Mouse (Mus musculus): ENCODE measurements around the gene Ift27. TPM values are rescaled to one million over a fixed set of nuclear protein-coding genes. Genes with fewer than 3 reads are reported as not detected.
A peak's percentile ranks its signal among the peaks of the same experiment; 100 is the strongest.

Ift27 gene
- polyA plus RNA-seq, 1 experiment = 56.7 TPM

DNA sequence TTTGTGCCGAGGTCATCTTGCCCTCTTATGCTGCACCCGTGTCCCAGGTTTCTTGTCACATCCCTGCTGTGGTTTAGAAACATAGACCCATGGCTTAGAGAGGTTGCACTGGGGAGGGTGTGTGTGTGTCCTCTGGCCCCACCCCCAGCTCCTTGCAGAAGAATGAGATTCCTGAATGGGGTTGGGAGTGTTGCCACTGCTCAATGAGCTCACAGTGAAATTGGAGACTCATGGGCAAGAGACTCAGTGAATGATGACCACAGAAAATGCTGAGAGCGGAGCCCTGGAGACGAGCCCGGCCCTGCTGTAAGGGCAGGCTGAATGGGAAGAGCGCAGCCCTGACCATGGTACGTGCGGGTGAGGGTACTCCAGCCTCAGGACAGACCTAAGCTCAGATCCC, 33.7 kb downstream of the Ift27 start:
- TF ChIP-seq CTCF (IDR thresholded peaks at IDR 0.05; ENCODE audit: borderline replicate concordance, extremely low read depth, insufficient read depth, insufficient read length) (no peak), POLR2A (IDR thresholded peaks at IDR 0.05; ENCODE audit: borderline replicate concordance, extremely low read depth, insufficient read depth, insufficient read length, poor library complexity, severe bottlenecking) (no peak)

DNA sequence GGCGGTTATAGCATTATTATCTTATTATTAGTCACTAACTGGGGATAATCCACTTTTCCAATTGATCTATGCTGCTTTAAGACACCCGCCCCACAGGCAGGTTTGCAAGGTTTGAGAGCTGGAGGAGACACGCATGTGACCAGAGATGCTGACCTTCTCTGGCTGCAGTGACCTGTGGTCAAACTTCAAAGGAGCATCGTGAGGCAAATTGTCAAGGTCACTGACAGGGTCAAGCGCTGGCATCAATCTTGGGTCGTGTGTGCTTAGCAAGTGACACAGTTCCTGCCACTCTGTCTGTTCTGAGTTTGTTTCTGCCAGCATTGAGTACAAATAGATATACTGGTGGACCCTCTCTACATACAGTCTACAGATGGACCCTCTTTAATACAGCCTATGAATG, 39.3 kb downstream of the Ift27 start:
- TF ChIP-seq CTCF (IDR thresholded peaks at IDR 0.05; ENCODE audit: borderline replicate concordance, extremely low read depth, insufficient read depth, insufficient read length) (no peak), POLR2A (IDR thresholded peaks at IDR 0.05; ENCODE audit: borderline replicate concordance, extremely low read depth, insufficient read depth, insufficient read length, poor library complexity, severe bottlenecking) (no peak)
- no peak for DNase-seq (ENCODE audit: low read depth)

More for the DNA sequence above, 33.7 kb downstream of the Ift27 start:
- DNase-seq (ENCODE audit: low read depth) = no peak

DNA sequence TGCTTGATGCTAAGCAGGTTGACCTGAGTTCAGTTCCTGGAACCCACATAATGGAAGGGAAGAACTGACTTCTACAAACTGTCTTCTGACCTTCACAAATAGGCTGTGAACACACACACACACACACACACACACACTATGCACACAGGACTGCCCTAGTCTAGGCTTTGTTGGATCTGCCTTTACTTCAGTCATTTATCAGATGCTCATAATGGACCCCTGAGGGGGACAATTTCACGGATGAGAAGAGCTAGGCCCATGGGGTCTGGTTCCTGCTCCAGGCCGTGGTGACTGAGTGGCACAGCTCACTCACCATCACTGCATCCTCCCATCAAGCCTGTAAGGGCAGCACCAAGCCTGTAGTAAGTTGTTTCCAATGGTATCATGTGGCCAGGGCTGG, 40.5 kb downstream of the Ift27 start:
- no peak for DNase-seq (ENCODE audit: low read depth)
- TF ChIP-seq POLR2A (IDR thresholded peaks at IDR 0.05; ENCODE audit: borderline replicate concordance, extremely low read depth, insufficient read depth, insufficient read length, poor library complexity, severe bottlenecking) = no peak
- no peak for TF ChIP-seq CTCF (IDR thresholded peaks at IDR 0.05; ENCODE audit: borderline replicate concordance, extremely low read depth, insufficient read depth, insufficient read length)

DNA sequence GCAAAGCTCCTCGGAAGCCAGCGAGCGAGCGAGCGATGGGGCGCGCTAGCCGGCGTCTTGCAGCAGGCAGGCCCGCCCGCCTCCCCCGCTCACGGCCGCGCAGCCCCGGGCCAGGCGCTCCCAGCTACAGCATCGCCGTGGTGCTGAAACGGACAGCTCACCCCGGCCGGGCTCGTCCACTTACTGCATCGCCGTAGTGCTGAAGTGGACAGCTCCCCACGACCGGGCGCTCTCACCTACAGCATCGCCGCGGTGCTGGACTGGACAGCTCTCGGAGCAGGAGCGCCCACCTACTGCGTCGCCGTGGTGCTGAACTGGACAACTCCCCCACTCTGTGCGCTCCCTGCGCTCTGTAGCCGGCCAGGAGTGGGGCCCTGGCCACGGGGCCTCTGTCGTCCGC, 54.2 kb downstream of the Ift27 start, which contains the start of gene Cacng2:
Gene Cacng2, minus strand, starts transcription at position 325 of the 400 bp plus-strand sequence.
- DNase-seq (ENCODE audit: low read depth) = peak; percentile 94
- TF ChIP-seq CTCF (IDR thresholded peaks at IDR 0.05; ENCODE audit: borderline replicate concordance, extremely low read depth, insufficient read depth, insufficient read length) (no peak), POLR2A (IDR thresholded peaks at IDR 0.05; ENCODE audit: borderline replicate concordance, extremely low read depth, insufficient read depth, insufficient read length, poor library complexity, severe bottlenecking) (no peak)

DNA sequence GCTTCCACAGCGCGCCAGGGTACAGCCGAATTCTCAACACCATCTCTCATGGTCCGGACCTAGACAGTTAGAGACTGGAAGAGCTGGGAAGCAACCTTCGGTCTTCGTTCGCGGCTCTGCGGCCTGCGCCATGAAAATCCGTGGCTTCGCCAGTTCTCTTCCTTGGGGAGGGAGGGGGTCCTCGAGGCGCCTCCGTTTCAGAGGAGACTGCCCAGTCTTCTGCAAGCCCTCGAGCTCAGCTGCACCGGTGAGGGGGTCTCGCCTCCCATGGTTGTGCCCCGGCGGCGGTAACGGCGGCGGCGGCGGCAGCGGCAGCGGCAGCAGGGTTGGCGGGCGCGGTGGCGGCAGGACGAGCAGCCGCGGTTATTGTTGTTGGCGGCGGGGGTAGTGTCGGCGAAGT, 54.7 kb downstream of the Ift27 start:
- no peak for TF ChIP-seq CTCF (IDR thresholded peaks at IDR 0.05; ENCODE audit: borderline replicate concordance, extremely low read depth, insufficient read depth, insufficient read length)
- TF ChIP-seq POLR2A (IDR thresholded peaks at IDR 0.05; ENCODE audit: borderline replicate concordance, extremely low read depth, insufficient read depth, insufficient read length, poor library complexity, severe bottlenecking) = no peak
- peak; percentile 54 for DNase-seq (ENCODE audit: low read depth)

DNA sequence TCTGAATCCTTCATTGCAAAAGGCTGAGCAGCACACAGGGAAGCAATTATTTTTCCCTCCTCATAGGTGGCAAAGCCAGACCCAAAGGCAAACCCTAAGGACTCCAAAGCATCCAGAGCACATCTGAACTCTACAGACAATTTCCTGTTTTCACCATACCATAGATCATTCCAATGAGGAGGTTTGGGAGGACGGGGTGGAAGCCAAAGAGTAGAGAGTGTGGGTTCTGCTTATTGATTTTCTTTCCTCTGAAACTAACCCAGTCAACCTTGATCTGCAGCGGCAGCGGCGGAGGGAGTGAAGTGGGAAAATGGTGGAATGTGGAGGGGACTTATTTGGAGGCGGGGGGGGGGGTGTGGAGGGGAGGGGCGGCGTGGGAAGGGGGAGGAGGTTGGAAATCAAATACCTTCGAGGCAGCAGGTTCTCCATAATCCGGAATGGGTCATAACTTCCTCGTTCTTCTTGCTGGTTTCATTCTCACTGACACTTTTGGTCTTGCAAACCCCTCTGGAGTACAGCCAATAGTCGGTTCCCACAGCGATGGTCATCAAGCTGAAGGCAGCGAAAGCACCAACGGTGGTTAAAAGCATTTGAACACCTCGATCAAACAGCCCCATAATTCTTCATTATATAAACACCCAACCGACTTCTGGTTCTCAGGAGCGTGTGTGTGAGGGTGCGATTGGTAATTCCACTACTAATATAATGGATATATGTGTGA, 55.5 kb downstream of the Ift27 start:
- no peak for TF ChIP-seq CTCF (IDR thresholded peaks at IDR 0.05; ENCODE audit: borderline replicate concordance, extremely low read depth, insufficient read depth, insufficient read length)
- no peak for TF ChIP-seq POLR2A (IDR thresholded peaks at IDR 0.05; ENCODE audit: borderline replicate concordance, extremely low read depth, insufficient read depth, insufficient read length, poor library complexity, severe bottlenecking)
- peak; percentile 50 for DNase-seq (ENCODE audit: low read depth)

DNA sequence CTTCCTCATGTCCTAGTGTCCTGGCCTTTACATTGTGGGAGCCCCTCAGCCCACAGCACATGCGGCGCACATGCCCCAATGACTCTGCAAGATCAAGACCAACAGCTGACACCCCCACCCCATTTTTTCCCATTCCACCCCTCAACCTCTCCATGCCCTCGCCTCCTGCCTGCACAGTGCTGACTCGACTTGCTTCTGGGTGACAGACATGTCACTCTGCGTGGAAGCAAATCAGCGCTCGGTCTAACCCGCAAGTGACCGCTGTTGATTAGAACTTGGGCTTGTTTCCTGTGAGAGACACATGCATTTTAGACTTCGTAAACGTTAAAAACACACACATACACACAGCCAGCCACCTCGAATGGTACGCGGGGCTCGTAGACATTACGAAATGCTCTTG, 56.2 kb downstream of the Ift27 start:
- peak; percentile 24 for DNase-seq (ENCODE audit: low read depth)
- TF ChIP-seq POLR2A (IDR thresholded peaks at IDR 0.05; ENCODE audit: borderline replicate concordance, extremely low read depth, insufficient read depth, insufficient read length, poor library complexity, severe bottlenecking) = no peak
- no peak for TF ChIP-seq CTCF (IDR thresholded peaks at IDR 0.05; ENCODE audit: borderline replicate concordance, extremely low read depth, insufficient read depth, insufficient read length)

DNA sequence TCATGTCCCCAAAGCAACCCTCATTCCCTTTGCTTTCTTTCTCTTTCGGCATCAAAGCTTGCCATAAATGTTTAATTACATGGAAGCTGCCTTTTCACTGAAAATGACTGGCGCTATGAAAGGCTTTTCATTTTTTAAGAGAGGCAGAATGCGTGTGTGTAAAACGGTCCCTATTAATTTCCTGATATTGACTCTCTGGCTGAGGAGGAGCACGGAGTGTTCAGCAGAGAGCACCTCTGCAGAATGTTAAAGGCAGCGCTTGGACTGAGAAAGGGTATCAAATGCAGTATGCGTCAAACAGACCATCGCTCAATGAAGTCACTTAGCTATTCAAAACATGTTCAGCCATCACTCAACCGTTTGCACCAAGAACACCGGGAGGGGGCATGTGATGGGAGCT, 57.0 kb downstream of the Ift27 start:
- TF ChIP-seq POLR2A (IDR thresholded peaks at IDR 0.05; ENCODE audit: borderline replicate concordance, extremely low read depth, insufficient read depth, insufficient read length, poor library complexity, severe bottlenecking) = no peak
- TF ChIP-seq CTCF (IDR thresholded peaks at IDR 0.05; ENCODE audit: borderline replicate concordance, extremely low read depth, insufficient read depth, insufficient read length) = no peak
- peak; percentile 60 for DNase-seq (ENCODE audit: low read depth)

DNA sequence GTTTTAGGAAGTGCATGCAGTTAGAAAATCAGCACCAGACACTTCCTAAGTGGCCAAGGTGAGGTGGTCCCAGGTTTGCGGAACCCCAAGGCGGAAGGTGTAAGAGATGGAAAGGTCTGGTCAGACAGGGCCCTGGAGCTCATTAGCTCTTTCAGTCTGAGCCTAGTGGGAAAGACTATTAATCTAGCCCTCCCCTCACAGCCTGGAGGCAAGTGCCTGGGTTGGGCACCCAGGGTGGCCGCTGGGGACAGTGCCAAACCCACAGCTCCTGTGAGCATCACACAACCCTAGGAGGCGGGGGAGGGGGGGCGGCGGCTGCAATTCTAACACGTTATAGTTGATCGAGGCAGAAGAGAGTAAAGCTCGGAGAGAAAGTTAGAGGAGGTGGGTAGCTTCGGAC, 57.7 kb downstream of the Ift27 start:
- DNase-seq (ENCODE audit: low read depth) = peak; percentile 12

More for the DNA sequence above, 57.7 kb downstream of the Ift27 start:
- no peak for TF ChIP-seq CTCF (IDR thresholded peaks at IDR 0.05; ENCODE audit: borderline replicate concordance, extremely low read depth, insufficient read depth, insufficient read length)
- no peak for TF ChIP-seq POLR2A (IDR thresholded peaks at IDR 0.05; ENCODE audit: borderline replicate concordance, extremely low read depth, insufficient read depth, insufficient read length, poor library complexity, severe bottlenecking)

Other genes with a start within 250 kb of the Ift27 start
- 163 and 168 TPM in 2 replicates for gene Txn2, start 245.1 kb downstream of the Ift27 start, polyA plus RNA-seq (2012; rRNA removed)
- gene Foxred2, start 217.4 kb downstream of the Ift27 start, polyA plus RNA-seq (2012; rRNA removed) = 18.0 and 23.7 TPM in 2 replicates
- gene Eif3d, start 203.3 kb downstream of the Ift27 start, polyA plus RNA-seq (2012; rRNA removed) = 202 and 208 TPM in 2 replicates
- 8.0 and 17.5 TPM in 2 replicates for gene Cacng2, start 54.1 kb downstream of the Ift27 start, polyA plus RNA-seq (2012; rRNA removed)
- 1.00 and 2.9 TPM in 2 replicates for gene Pvalb, start 32.3 kb upstream of the Ift27 start, polyA plus RNA-seq (2012; rRNA removed)
- 0.66 and 1.1 TPM in 2 replicates for gene Ncf4, start 70.7 kb upstream of the Ift27 start, polyA plus RNA-seq (2012; rRNA removed)
- 0.29 and 0.32 TPM in 2 replicates for gene Csf2rb2, start 131.6 kb upstream of the Ift27 start, polyA plus RNA-seq (2012; rRNA removed)
- 0.85 and 1.8 TPM in 2 replicates for gene Csf2rb, start 151.6 kb upstream of the Ift27 start, polyA plus RNA-seq (2012; rRNA removed)
- gene Tex33, start 221.8 kb upstream of the Ift27 start, polyA plus RNA-seq (2012; rRNA removed) = not detected in 2 replicates
- gene Tst, start 231.8 kb upstream of the Ift27 start, polyA plus RNA-seq (2012; rRNA removed) = 12.4 and 16.2 TPM in 2 replicates
- 83.4 and 130 TPM in 2 replicates for gene Mpst, start 232.3 kb upstream of the Ift27 start, polyA plus RNA-seq (2012; rRNA removed)